Mouse (Mus musculus): Measurements from ENCODE around the gene Bbs9. TPM values are rescaled to one million over a fixed set of nuclear protein-coding genes. Genes with fewer than 3 reads are reported as not detected.

Bbs9 gene
- total RNA-seq, 2 experiments from 2014 or later = 21.0 to 26.6 TPM

DNA sequence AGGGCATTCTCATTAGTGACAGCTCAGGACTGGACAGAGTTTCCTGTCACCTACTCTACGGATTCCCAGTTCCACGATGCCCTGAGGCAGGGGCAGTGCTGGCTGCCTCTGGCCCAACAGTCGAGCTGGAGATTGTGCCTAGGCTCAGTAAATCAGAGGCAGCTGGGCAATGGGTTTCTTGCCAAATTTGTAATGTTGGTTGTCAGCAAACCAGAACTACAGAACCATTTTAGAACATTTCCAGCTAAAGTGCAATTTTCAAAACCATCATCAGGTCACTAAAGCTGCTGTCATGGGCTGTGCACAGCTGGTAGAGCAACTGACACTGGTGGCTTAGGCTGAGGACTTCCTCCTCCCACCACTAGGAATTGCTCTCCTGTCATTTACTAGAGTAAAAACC, 292.3 kb downstream of the Bbs9 start:
- DNase-seq (ENCODE audit: low spot score in 2 of 2) = no peak
- Histone ChIP-seq H3K4me3 (no peak overlapping the region), H3K27ac (no peak overlapping the region)
- peak; percentile 39 for TF ChIP-seq CTCF (conservative IDR thresholded peaks at IDR 0.05)

- no peak overlapping the region for H3K27ac ChIP-seq
- no peak for DNase-seq (ENCODE audit: low spot score in 2 of 2)
- H3K4me3 ChIP-seq = no peak overlapping the region
- no peak for TF ChIP-seq CTCF (conservative IDR thresholded peaks at IDR 0.05)
Measured at GRCm38 (mm10) chr9:22771785-22772184, 296.3 kb downstream of the Bbs9 start.

GRCm38 (mm10) chr9:22776246-22776961, 300.9 kb downstream of the Bbs9 start:
- no peak overlapping the region for H3K4me3 ChIP-seq
- no peak for TF ChIP-seq CTCF (conservative IDR thresholded peaks at IDR 0.05)
- H3K27ac ChIP-seq = no peak overlapping the region
- no peak for DNase-seq (ENCODE audit: low spot score in 2 of 2)

DNA sequence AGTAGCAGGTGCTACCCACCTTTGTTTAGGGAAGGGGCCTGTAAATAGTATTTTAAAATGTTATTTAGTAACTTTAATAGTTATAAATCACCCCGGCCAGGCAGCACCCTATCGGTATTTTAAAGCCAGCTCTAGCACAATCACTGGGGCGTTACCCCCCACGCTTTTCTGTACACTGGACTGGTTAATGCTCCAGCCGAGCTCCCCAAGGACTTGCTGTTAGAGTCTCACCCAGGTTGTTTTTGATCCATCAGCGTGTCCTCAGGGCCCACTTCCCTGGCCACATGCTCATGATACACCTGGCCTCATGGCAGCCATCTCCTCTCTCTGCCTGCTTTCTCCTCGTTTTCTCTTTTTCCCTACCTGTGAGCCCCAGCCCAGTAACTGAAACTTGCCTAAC, 301.9 kb downstream of the Bbs9 start:
- DNase-seq (ENCODE audit: low spot score in 2 of 2) = no peak
- Histone ChIP-seq H3K4me3 (no peak overlapping the region), H3K27ac (no peak overlapping the region)
- no peak for TF ChIP-seq CTCF (conservative IDR thresholded peaks at IDR 0.05)

- DNase-seq (ENCODE audit: low spot score in 2 of 2) = no peak
- no peak for TF ChIP-seq CTCF (conservative IDR thresholded peaks at IDR 0.05)
- Histone ChIP-seq H3K4me3 (no peak overlapping the region), H3K27ac (no peak overlapping the region)
Measured at GRCm38 (mm10) chr9:22779631-22780030, 304.1 kb downstream of the Bbs9 start.

DNA sequence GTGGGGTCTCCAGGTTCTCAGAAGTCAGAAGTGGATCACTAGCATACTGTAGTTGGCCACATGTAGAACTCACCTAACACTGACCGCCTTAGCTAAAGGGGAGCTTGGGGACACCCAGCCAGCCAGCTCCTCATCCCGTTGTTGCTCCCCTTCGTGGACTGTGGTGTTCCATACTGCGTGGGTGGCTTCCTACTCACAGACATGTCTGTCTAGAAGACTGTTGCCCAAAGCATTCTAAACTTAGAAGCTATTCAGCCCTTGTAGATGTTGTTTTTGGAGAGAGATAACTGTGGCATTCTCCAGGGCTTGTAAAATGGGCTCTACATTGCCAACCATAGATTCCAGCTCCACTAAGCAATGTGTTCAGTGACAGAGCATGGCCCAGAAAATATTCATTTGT, 310.5 kb downstream of the Bbs9 start:
- no peak for DNase-seq (ENCODE audit: low spot score in 2 of 2)
- TF ChIP-seq CTCF (conservative IDR thresholded peaks at IDR 0.05) = no peak
- H3K27ac ChIP-seq = no peak overlapping the region
- no peak overlapping the region for H3K4me3 ChIP-seq

- DNase-seq (ENCODE audit: low spot score in 2 of 2) = no peak
- Histone ChIP-seq H3K4me3 (no peak overlapping the region), H3K27ac (no peak overlapping the region)
- no peak for TF ChIP-seq CTCF (conservative IDR thresholded peaks at IDR 0.05)
Measured at GRCm38 (mm10) chr9:22788423-22788822, 312.9 kb downstream of the Bbs9 start.

GRCm38 (mm10) chr9:22788850-22789249, 313.3 kb downstream of the Bbs9 start:
- H3K4me3 ChIP-seq = no peak overlapping the region
- no peak for TF ChIP-seq CTCF (conservative IDR thresholded peaks at IDR 0.05)
- DNase-seq (ENCODE audit: low spot score in 2 of 2) = no peak
- H3K27ac ChIP-seq = no peak overlapping the region

DNA sequence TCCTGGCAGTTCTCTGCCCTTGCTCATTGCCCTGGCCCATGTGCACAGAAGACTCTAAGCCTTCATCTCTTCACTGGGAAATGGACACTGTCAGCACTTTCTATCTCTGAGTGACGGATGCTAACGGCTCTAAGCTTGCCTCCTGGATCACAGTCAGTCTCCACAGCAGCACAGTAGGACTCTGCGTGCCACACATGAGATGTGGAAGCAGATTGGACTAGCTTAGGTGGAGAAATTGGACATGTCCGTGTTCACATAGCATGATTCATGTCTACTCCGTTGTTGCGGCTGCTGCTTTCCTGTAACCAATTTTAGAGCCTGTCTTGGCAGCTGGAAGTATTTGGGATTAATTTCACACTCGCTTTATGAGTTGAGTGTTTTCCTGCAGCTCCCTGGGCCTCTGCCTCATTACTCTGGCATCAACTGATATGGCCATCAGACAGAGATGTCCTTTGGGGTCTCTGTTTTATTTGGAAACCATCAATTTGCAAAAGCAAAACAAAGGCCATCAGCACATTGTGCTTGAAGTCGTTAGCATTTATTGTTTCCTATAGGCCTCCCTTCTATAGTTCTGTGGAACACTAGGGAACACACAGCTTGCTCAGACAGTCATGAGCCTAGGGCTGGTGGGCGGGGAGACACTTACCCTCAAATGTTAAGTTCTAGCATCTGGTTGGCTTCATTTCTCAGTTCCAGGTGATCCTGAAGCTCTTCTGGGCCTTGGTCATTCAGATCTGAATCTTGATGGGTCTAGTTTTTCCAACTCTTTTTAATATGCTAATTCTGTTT, 314.1 kb downstream of the Bbs9 start:
- no peak overlapping the region for H3K4me3 ChIP-seq
- no peak overlapping the region for H3K27ac ChIP-seq
- no peak for TF ChIP-seq CTCF (conservative IDR thresholded peaks at IDR 0.05)

GRCm38 (mm10) chr9:22791208-22791607, 315.7 kb downstream of the Bbs9 start:
- H3K4me3 ChIP-seq = no peak overlapping the region
- H3K27ac ChIP-seq = no peak overlapping the region
- no peak for TF ChIP-seq CTCF (conservative IDR thresholded peaks at IDR 0.05)
- no peak for DNase-seq (ENCODE audit: low spot score in 2 of 2)

More for the DNA sequence above, 314.1 kb downstream of the Bbs9 start:
- DNase-seq (ENCODE audit: low spot score in 2 of 2) = no peak

DNA sequence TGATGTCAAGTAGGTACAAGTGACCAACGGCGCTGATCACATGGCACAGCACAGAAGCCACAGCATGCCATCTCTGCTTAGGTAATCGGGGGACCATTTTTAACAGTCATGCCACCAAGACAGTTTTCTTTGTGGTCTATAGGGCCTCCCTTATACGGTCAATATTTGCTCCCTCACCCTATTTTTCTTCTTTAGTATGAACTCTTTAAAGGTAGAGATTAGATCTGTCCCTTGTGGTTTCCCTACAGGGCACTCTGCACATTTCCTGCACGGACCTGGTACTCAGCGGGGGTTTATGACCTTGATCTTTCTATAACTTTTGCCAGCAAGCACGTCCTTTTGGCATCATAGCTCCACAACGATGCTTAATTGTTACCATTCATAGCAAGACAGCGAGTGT, 316.2 kb downstream of the Bbs9 start:
- no peak for TF ChIP-seq CTCF (conservative IDR thresholded peaks at IDR 0.05)
- H3K27ac ChIP-seq = no peak overlapping the region
- no peak for DNase-seq (ENCODE audit: low spot score in 2 of 2)
- H3K4me3 ChIP-seq = no peak overlapping the region

DNA sequence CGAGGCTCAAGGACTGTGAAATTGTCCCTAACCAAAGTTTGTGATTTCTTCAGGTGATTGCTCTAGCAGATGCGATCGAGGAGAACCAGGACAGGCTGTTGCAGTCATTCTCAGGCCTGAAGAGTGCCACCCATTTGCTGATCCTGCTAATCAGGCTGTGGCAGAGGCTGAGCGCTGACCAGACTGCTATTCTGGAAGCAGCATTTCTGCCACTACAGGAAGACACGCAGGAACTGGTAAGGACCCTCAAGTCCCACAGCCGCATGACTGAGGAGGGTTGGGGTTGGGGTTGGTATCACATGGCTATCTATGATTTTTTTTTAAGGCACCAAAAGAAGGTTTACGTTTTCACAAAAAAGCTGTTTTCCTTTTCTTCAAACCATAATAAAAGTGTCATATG, 318.2 kb downstream of the Bbs9 start:
- Histone ChIP-seq H3K27ac (no peak overlapping the region), H3K4me3 (no peak overlapping the region)
- no peak for TF ChIP-seq CTCF (conservative IDR thresholded peaks at IDR 0.05)
- DNase-seq (ENCODE audit: low spot score in 2 of 2) = no peak

DNA sequence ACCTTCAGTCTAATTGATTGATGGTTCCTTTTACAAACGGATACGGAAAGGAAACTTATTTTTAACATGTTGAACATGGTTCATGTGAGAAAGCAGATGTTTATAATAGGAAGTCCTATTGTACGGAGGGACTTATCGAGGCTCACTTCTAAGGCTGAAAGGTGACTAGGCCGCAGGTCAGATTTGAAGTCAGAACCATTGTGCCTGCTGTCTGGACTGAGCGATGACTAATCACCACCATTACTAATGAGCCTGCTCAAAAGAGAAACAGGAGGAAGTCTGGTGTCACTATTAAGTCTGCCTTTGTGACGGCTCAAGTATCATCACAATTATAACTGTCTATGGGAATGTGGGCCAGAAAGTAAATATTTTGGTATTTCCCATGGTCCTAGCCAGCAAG, 325.2 kb downstream of the Bbs9 start:
- Histone ChIP-seq H3K4me3 (no peak overlapping the region), H3K27ac (no peak overlapping the region)
- no peak for TF ChIP-seq CTCF (conservative IDR thresholded peaks at IDR 0.05)
- DNase-seq (ENCODE audit: low spot score in 2 of 2) = no peak

DNA sequence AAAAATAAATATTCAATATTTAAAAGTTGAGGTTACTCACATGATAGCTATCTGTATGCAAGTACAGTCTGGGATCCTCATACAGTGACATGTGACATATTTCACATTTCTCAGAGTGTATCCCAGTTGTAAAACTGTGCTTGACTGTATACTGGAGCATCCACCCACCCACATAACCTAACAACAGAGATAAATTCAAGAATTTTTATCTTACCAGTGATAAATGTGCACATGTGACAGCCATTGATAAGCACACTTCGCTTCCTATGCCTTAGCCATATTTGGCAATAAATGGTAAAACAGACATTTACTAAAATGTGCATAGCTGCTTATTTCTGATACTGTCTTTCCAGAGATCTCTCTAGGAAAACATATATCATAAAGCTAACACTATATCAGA, 330.5 kb downstream of the Bbs9 start:
- no peak for DNase-seq (ENCODE audit: low spot score in 2 of 2)
- Histone ChIP-seq H3K4me3 (no peak overlapping the region), H3K27ac (no peak overlapping the region)
- no peak for TF ChIP-seq CTCF (conservative IDR thresholded peaks at IDR 0.05)

Data from layer of hippocampus, adult 2 months (tissue).